In the genomic region with DNA sequence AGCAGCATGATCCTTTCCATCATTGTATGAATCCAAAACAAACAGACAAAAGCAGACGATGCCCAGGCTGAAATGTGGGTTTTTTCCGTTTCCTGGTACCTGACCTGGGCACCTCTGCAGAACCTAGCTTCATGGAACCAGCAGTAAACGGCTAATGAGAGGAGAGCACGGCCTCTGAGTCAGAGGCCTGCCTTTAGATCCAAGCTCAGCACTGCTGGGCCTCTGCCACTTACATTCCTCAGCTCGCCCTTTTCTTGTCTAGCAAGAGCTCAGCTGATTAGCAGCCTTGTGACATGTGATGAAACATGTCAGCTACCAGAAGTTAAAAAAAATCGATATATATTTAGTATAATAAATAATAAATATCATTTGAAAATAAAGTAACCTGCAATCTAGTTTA, we compare ENCODE assay signal across 14 mouse cellular contexts.
A peak's percentile ranks its signal among the peaks of the same experiment; 100 is the strongest.
DNase-seq lines count a peak whose midpoint lies in the region; ATAC-seq lines count a peak whose summit lies in the region.
"Had no signal": no experiment of that assay in that cellular context is flagged by ENCODE, and none has a peak within 500 bp of the region (broad histone marks: within the 10 kb centered on the region; RNA-seq: fewer than 3 reads in every experiment).

No protein-coding gene starts in this region.

- no peak for ATAC-seq in heart, embryonic 13.5 days (ENCODE audit: extremely low read depth, insufficient number of reproducible peaks, low FRiP score, low TSS enrichment)
- ATAC-seq in neural tube, embryonic 15.5 days (ENCODE audit: low FRiP score): no peak
- ATAC-seq: forebrain, embryonic 13.5 days had no signal

- peak overlapping the region; percentile 56; the same call in 1 of the 2 replicates for H3K9ac ChIP-seq in heart, embryonic 13.5 days
- no peak overlapping the region for H3K9ac ChIP-seq in neural tube, embryonic 15.5 days (replicated peaks)
- H3K9ac ChIP-seq: embryonic facial prominence, embryonic 12.5 days; forebrain, embryonic 13.5 days; lung, embryonic 15.5 days had no signal

- peaks cover 25% of the 10 kb centered on the region for H3K4me1 ChIP-seq in heart, embryonic 13.5 days
- H3K4me1 ChIP-seq in neural tube, embryonic 15.5 days: 0 out of 2 replicates have a peak, but pooled peaks cover 4% of the 10 kb centered on the region
- H3K4me1 ChIP-seq: forebrain, embryonic 13.5 days had no signal

- H3K4me2 ChIP-seq in heart, embryonic 13.5 days: peak overlapping the region; percentile 25; the same call in 1 of the 2 replicates
- H3K4me2 ChIP-seq in neural tube, embryonic 15.5 days: no peak overlapping the region
- H3K4me2 ChIP-seq: embryonic facial prominence, embryonic 12.5 days; forebrain, embryonic 13.5 days; lung, embryonic 15.5 days; midbrain, embryonic 11.5 days had no signal

- H3K36me3 ChIP-seq in heart, embryonic 13.5 days: no peaks in the 10 kb centered on the region
- H3K36me3 ChIP-seq in neural tube, embryonic 15.5 days: no peaks in the 10 kb centered on the region
- H3K36me3 ChIP-seq: embryonic facial prominence, embryonic 12.5 days; lung, embryonic 15.5 days had no signal

- no peaks in the 10 kb centered on the region for H3K9me3 ChIP-seq in heart, embryonic 13.5 days
- H3K9me3 ChIP-seq in neural tube, embryonic 15.5 days (replicated peaks): no peaks in the 10 kb centered on the region
- H3K9me3 ChIP-seq: embryonic facial prominence, embryonic 12.5 days; forebrain, embryonic 13.5 days; lung, embryonic 15.5 days had no signal

- H3K4me3 ChIP-seq in heart, embryonic 13.5 days: no peak overlapping the region
- H3K4me3 ChIP-seq in neural tube, embryonic 15.5 days (replicated peaks): no peak overlapping the region
- H3K4me3 ChIP-seq: embryonic facial prominence, embryonic 12.5 days; forebrain, embryonic 13.5 days; left cerebral cortex, adult 2 months; lung, embryonic 15.5 days had no signal

- peak overlapping the region; percentile 87 for H3K27ac ChIP-seq in heart, embryonic 13.5 days (replicated peaks)
- no peak overlapping the region for H3K27ac ChIP-seq in neural tube, embryonic 15.5 days (replicated peaks)
- H3K27ac ChIP-seq: embryonic facial prominence, embryonic 12.5 days; forebrain, embryonic 13.5 days; lung, embryonic 15.5 days had no signal

- peak; percentile 8 to 16 for DNase-seq in cerebellum, postnatal 25 days
- DNase-seq in cerebellum, postnatal 10 days: no peak
- peak; percentile 54 for DNase-seq in retina, embryonic 14.5 days (ENCODE audit: low spot score)
- DNase-seq in retina, postnatal 1 day: no peak
- no peak for DNase-seq in testis, postnatal 10 days (ENCODE audit: low spot score)
- DNase-seq in layer of hippocampus, postnatal 25 days (ENCODE audit: extremely low spot score in 1 of 2, low spot score in 1 of 2): no peak
- DNase-seq: kidney, adult 11 months had no signal

- H3K27me3 ChIP-seq in heart, embryonic 13.5 days (replicated peaks): no peaks in the 10 kb centered on the region
- no peaks in the 10 kb centered on the region for H3K27me3 ChIP-seq in neural tube, embryonic 15.5 days (replicated peaks)
- H3K27me3 ChIP-seq: embryonic facial prominence, embryonic 12.5 days; forebrain, embryonic 13.5 days; lung, embryonic 15.5 days had no signal

- WGBS in heart, embryonic 13.5 days: 19% methylated on average over 6 of the region's 6 CpGs
- WGBS in neural tube, embryonic 15.5 days: 67% methylated on average over 6 of the region's 6 CpGs

Comparison
In these comparisons a context has a peak if more than half of its experiments do, and no peak if none do; other contexts are left out.
1. DNase-seq: peak in cerebellum, postnatal 25 days (2 of 2) and retina, embryonic 14.5 days (single experiment); none in cerebellum, postnatal 10 days (0 of 2), retina, postnatal 1 day (single experiment), testis, postnatal 10 days (single experiment) and layer of hippocampus, postnatal 25 days (0 of 2).